ENCODE assay signal across 8 mouse cellular contexts in genomic region chr2:152764172-152765044, GRCm38 (mm10). TPM values are rescaled to one million over a fixed set of nuclear protein-coding genes. Genes with fewer than 3 reads are reported as not detected.
DNase-seq lines count a peak whose midpoint lies in the region; ATAC-seq and TF ChIP-seq lines count a peak whose summit lies in the region.

No protein-coding gene starts in this region.

- peak overlapping the region; percentile 37; the same call in 1 of the 2 replicates for H3K4me2 ChIP-seq in forebrain, embryonic 14.5 days (ENCODE audit: low read length)
- peak overlapping the region; percentile 27 for H3K4me2 ChIP-seq in limb, embryonic 14.5 days (replicated peaks; ENCODE audit: low read depth, low read length, severe bottlenecking)

- no peaks in the 10 kb centered on the region for H3K27me3 ChIP-seq in forebrain, embryonic 14.5 days (replicated peaks; ENCODE audit: control insufficient read depth, insufficient read depth, low read length)
- no peaks in the 10 kb centered on the region for H3K27me3 ChIP-seq in limb, embryonic 14.5 days (ENCODE audit: control insufficient read depth, insufficient read depth, low read length)

- no peak overlapping the region for H3K27ac ChIP-seq in forebrain, embryonic 14.5 days (ENCODE audit: low read depth, low read length)
- H3K27ac ChIP-seq in limb, embryonic 14.5 days (replicated peaks; ENCODE audit: low read depth, low read length): 0 out of 2 replicates have a peak overlapping the region, but pooled peaks have one; percentile 26

- H3K36me3 ChIP-seq in forebrain, embryonic 14.5 days (ENCODE audit: control insufficient read depth, insufficient read depth, low read length): no peaks in the 10 kb centered on the region
- 0 out of 2 replicates have a peak, but pooled peaks cover 3% of the 10 kb centered on the region for H3K36me3 ChIP-seq in limb, embryonic 14.5 days (ENCODE audit: control insufficient read depth, insufficient read depth, low read length)

- DNase-seq in kidney, postnatal 10 days: peak; percentile 41
- no peak for DNase-seq in kidney, adult 9 months
- peak; percentile 45 for DNase-seq in forebrain, embryonic 14.5 days (ENCODE audit: low spot score)
- peak; percentile 26 for DNase-seq in limb, embryonic 14.5 days (ENCODE audit: low spot score)
- peak; percentile 49 for DNase-seq in retina, embryonic 14.5 days (ENCODE audit: low spot score)
- DNase-seq in right cerebral cortex, adult 18-20 months: no peak
- DNase-seq in gastrocnemius, adult 18-20 months (ENCODE audit: low spot score): no peak
- DNase-seq in layer of hippocampus, adult 11-12 months (ENCODE audit: low spot score): no peak

- peak; percentile 30 for ATAC-seq in forebrain, embryonic 14.5 days
- no peak for ATAC-seq in limb, embryonic 14.5 days (ENCODE audit: low FRiP score, low read depth)

- H3K4me1 ChIP-seq in forebrain, embryonic 14.5 days (ENCODE audit: control insufficient read depth, insufficient read depth, low read length): peaks cover 2% of the 10 kb centered on the region; the same call in 1 of the 2 replicates
- H3K4me1 ChIP-seq in limb, embryonic 14.5 days (ENCODE audit: control insufficient read depth, insufficient read depth, low read length): peaks cover 26% of the 10 kb centered on the region

- peak overlapping the region; percentile 37; the same call in 1 of the 2 replicates for H3K9ac ChIP-seq in forebrain, embryonic 14.5 days (ENCODE audit: low read length)
- 0 out of 2 replicates have a peak overlapping the region, but pooled peaks have one; percentile 34 for H3K9ac ChIP-seq in limb, embryonic 14.5 days (ENCODE audit: low read depth, low read length, severe bottlenecking)

- no peak for TF ChIP-seq POLR2A in limb, embryonic 14.5 days (IDR thresholded peaks at IDR 0.05; ENCODE audit: borderline replicate concordance, extremely low read depth, insufficient read depth, insufficient read length)

- 4% methylated on average over 14 of the region's 14 CpGs for WGBS in forebrain, embryonic 14.5 days
- WGBS in limb, embryonic 14.5 days: 17% methylated on average over 13 of the region's 14 CpGs

- H3K9me3 ChIP-seq in forebrain, embryonic 14.5 days (replicated peaks; ENCODE audit: control insufficient read depth, low read length): no peaks in the 10 kb centered on the region
- no peaks in the 10 kb centered on the region for H3K9me3 ChIP-seq in limb, embryonic 14.5 days (ENCODE audit: control insufficient read depth, low read length)

- H3K4me3 ChIP-seq in forebrain, embryonic 14.5 days (ENCODE audit: low read depth, low read length): 0 out of 2 replicates have a peak overlapping the region, but pooled peaks have one; percentile 5
- H3K4me3 ChIP-seq in limb, embryonic 14.5 days (replicated peaks; ENCODE audit: low read length): no peak overlapping the region

RNA-seq across cellular contexts. Expression of gene Cox4i2, which starts 10.4 kb away (rescaled TPM):
- 4.5 and 5.9 TPM in 2 replicates for polyA plus RNA-seq in forebrain, embryonic 14.5 days (2014; fragmentation: Nextera tagmentation; extraction: Ambion mirVana)
- 21.7 and 23.7 TPM in 2 replicates for polyA plus RNA-seq in limb, embryonic 14.5 days (2012; rRNA removed)
- 33.6 and 34.7 TPM in 2 replicates for polyA plus RNA-seq in limb, embryonic 14.5 days (2014; fragmentation: Nextera tagmentation; extraction: Ambion mirVana)
- total RNA-seq in gastrocnemius, adult 18-20 months (2021): 1 to 10 TPM; 2.6 to 3.5 TPM

RNA-seq across cellular contexts. Expression of gene Id1, which starts 28.4 kb away (rescaled TPM):
- polyA plus RNA-seq in forebrain, embryonic 14.5 days (2014; fragmentation: Nextera tagmentation; extraction: Ambion mirVana): 29.2 and 32.8 TPM in 2 replicates
- polyA plus RNA-seq in limb, embryonic 14.5 days (2012; rRNA removed): 444 and 565 TPM in 2 replicates
- polyA plus RNA-seq in limb, embryonic 14.5 days (2014; fragmentation: Nextera tagmentation; extraction: Ambion mirVana): 184 and 198 TPM in 2 replicates
- total RNA-seq in gastrocnemius, adult 18-20 months (2021): 10 to 100 TPM; 16.0 to 28.5 TPM

Comparison
In these comparisons a context has a peak if more than half of its experiments do, and no peak if none do; other contexts are left out.
1. DNase-seq: peak in kidney, postnatal 10 days (single experiment), forebrain, embryonic 14.5 days (single experiment), limb, embryonic 14.5 days (single experiment) and retina, embryonic 14.5 days (single experiment); none in kidney, adult 9 months (single experiment), right cerebral cortex, adult 18-20 months (single experiment), gastrocnemius, adult 18-20 months (single experiment) and layer of hippocampus, adult 11-12 months (single experiment).